Mouse (Mus musculus) heart, embryonic 13.5 days (tissue): ENCODE measurements around the gene Olfr1239. TPM values are rescaled to one million over a fixed set of nuclear protein-coding genes. Genes with fewer than 3 reads are reported as not detected.

Experiments
- ATAC-seq: fragments of 200-750 bp; cut with Nextera tagmentation; 2 replicates; pipeline ENCODE4 v1.8.0; 2017; ENCODE audit warnings: moderate TSS enrichment; ENCODE audit not compliant: insufficient number of reproducible peaks, low FRiP score, low TSS enrichment; ENCODE audit errors: extremely low read depth
- H3K27ac ChIP-seq: fragments of 300-500 bp; sonication (generic); replicated peaks from 2 replicates; pipeline ENCODE4 v1.5.1; 2015; ENCODE audit warnings: moderate library complexity, mild to moderate bottlenecking, inconsistent platforms
- H3K27me3 ChIP-seq: fragments of 300-500 bp; sonication (generic); replicated peaks from 2 replicates; pipeline ENCODE4 v1.6.1; 2015; ENCODE audit warnings: mild to moderate bottlenecking, inconsistent platforms
- H3K36me3 ChIP-seq: fragments of 300-500 bp; sonication (generic); 2 replicates; pipeline ENCODE4 v1.6.1; 2015; ENCODE audit warnings: mild to moderate bottlenecking, inconsistent platforms
- H3K4me1 ChIP-seq: fragments of 300-500 bp; sonication (generic); 2 replicates; pipeline ENCODE4 v1.6.1; 2015; ENCODE audit warnings: inconsistent platforms
- H3K4me2 ChIP-seq: fragments of 300-500 bp; sonication (generic); 2 replicates; pipeline ENCODE4 v1.6.1; 2015; ENCODE audit warnings: inconsistent platforms, mild to moderate bottlenecking, moderate library complexity
- H3K4me3 ChIP-seq: fragments of 300-500 bp; sonication (generic); 2 replicates; pipeline ENCODE4 v1.5.1; 2015; ENCODE audit warnings: moderate library complexity, mild to moderate bottlenecking, inconsistent platforms
- H3K9ac ChIP-seq: fragments of 300-500 bp; sonication (generic); 2 replicates; pipeline ENCODE4 v1.6.1; 2015; ENCODE audit warnings: inconsistent platforms, mild to moderate bottlenecking, moderate library complexity
- H3K9me3 ChIP-seq: fragments of 300-500 bp; sonication (generic); 2 replicates; pipeline ENCODE4 v1.6.1; 2016; ENCODE audit warnings: inconsistent platforms
- WGBS: fragments of 180-500 bp; shearing (Covaris S2); methylation state at CpG from one replicate; pipeline ENCODE4 v1.1.7; 2015; ENCODE audit warnings: mixed read lengths; 5-methylcytosine and 5-hydroxymethylcytosine counted together
- polyA plus RNA-seq: library from polyadenylated mRNA; unstranded; fragments of >200 nt; fragmentation: Nextera tagmentation; extraction: Ambion mirVana; gene quantifications from 2 replicates; pipeline ENCODE4 v1.2.1, GENCODE M21; 2015

Gene Olfr1239
- not detected in 2 replicates for polyA plus RNA-seq

DNA sequence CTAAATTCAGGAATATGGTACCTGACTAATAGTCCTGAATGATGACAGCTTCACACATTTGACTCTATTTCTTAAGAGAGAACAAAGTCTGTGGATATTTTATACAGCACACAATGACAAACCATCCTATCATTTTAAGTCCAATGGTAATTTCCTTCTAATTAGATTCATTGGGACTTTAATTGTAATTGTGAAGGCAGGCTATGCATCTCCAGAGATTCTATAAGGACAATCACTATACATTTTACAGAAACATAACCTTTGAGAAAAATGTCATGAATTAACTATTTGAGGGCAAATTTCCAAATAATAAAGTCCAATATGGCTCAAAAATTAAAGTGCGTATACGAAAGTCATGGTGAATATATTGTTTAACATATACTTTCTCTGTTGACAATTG is at the start of gene Olfr1239:
TSS of gene Olfr1239 (minus strand) at position 101 of the 400 bp plus-strand sequence.
- 88% methylated on average over 2 of the region's 2 CpGs for WGBS
- Histone ChIP-seq H3K4me1 (no peaks in the 10 kb centered on the region), H3K4me3 (no peak within 1 kb of the TSS), H3K9me3 (no peaks in the 10 kb centered on the region), H3K4me2 (no peak within 1 kb of the TSS), H3K36me3 (no peaks in the 10 kb centered on the region), H3K9ac (no peak within 1 kb of the TSS), H3K27me3 (no peaks in the 10 kb centered on the region), H3K27ac (no peak within 1 kb of the TSS)
- no peak for ATAC-seq

DNA sequence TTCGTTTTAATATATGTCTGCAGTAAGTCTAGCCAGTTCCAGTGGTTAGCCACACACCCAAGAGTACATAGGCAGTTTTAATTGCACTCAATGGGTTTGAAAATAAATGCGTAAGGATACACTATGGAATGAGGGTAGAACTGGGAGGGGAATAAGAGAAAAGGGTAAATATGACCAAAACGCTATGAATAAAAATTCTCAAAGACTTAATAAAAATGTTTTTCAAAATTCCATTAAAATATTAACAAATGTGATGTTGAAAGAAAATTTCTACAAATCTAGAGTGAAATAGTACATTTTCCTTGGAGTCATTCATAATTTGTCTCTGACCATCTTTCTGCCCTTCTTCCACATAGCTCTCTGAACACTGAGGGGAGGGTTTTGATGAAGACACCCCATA is 22.7 kb upstream of the Olfr1239 start, which contains the start of gene Olfr1240:
TSS of gene Olfr1240 (minus strand) at position 101 of the 400 bp plus-strand sequence.
- ATAC-seq: no peak
- H3K4me3 ChIP-seq: no peak within 1 kb of the TSS
- H3K27ac ChIP-seq: no peak within 1 kb of the TSS
- H3K9me3 ChIP-seq: no peaks in the 10 kb centered on the region
- H3K27me3 ChIP-seq: no peaks in the 10 kb centered on the region
- no peaks in the 10 kb centered on the region for H3K36me3 ChIP-seq
- H3K9ac ChIP-seq: no peak within 1 kb of the TSS
- WGBS: 73% methylated on average over 3 of the region's 3 CpGs
- H3K4me1 ChIP-seq: no peaks in the 10 kb centered on the region
- H3K4me2 ChIP-seq: no peak within 1 kb of the TSS

DNA sequence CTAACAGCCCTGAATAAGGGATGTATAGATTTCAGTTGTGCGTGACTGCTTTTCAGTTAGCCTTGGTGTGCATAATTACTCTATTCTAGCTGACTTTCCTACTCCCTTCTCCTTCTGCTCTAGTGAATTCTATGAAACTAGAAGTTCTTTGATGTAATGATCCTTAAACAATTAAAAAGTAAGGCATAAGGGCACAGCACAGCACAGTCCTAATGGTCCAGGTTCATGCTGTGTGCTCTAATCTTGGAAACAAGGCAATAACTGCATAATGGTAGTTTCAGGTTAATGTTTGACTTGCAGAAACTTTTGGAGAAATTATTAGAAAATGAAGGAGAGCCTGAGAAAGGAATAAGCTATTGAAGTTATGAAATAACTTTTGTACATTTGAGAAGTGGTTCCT is 5.7 kb downstream of the Olfr1239 start:
- ATAC-seq: no peak

DNA sequence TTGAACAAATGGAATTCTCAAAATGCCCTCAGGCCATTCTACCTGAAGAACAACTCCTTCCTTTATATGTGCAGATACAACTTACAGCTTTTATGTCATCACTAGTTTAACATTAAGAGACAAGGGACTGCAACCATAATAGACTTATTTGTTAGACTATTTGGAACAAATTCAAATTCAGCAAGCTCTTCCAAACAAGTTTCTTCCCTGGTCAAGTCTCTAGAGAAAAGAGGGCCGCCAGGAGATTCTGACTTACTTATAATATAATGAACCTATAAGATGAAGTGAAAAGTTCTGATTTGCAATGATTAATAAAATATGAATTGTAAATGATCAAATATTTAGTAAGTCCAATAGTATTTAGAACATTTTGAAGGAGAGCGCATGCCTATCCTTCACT is 10.6 kb downstream of the Olfr1239 start, which contains the start of gene Olfr1238:
TSS of gene Olfr1238 (minus strand) at position 101 of the 400 bp plus-strand sequence.
- ATAC-seq: no peak
- Histone ChIP-seq H3K4me3 (no peak within 1 kb of the TSS), H3K9ac (no peak within 1 kb of the TSS), H3K36me3 (no peaks in the 10 kb centered on the region), H3K27me3 (no peaks in the 10 kb centered on the region), H3K4me1 (no peaks in the 10 kb centered on the region), H3K9me3 (no peaks in the 10 kb centered on the region), H3K4me2 (no peak within 1 kb of the TSS), H3K27ac (no peak within 1 kb of the TSS)
- 92% methylated on average over 2 of the region's 2 CpGs for WGBS

More for the DNA sequence above, 5.7 kb downstream of the Olfr1239 start:
- Histone ChIP-seq H3K36me3 (no peaks in the 10 kb centered on the region), H3K4me3 (no peak overlapping the region), H3K4me2 (no peak overlapping the region), H3K9me3 (no peaks in the 10 kb centered on the region), H3K9ac (no peak overlapping the region), H3K4me1 (no peaks in the 10 kb centered on the region), H3K27ac (no peak overlapping the region), H3K27me3 (no peaks in the 10 kb centered on the region)
- 88% methylated on average over 1 of the region's 1 CpGs for WGBS

DNA sequence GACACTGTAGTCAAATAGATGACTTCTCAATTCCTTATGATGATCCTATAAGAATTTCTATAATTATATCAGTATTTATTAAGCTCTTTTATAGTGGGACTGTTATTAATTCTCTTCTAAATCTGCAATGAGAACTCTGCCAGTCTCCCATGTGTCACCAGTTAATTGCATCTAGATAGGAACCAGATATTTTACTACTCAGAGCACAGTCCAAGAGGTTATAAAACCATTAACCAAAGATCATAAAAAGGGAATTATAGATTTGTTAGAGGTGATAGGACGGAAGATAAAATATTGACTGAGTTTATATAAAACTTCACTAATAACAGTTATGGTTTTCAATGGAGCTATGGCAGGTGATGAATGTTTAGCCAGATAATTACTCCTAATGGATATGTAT is 19.3 kb downstream of the Olfr1239 start:
- WGBS: 74% methylated on average over 1 of the region's 1 CpGs
- no peaks in the 10 kb centered on the region for H3K36me3 ChIP-seq
- no peaks in the 10 kb centered on the region for H3K4me1 ChIP-seq
- H3K4me2 ChIP-seq: no peak overlapping the region
- no peak overlapping the region for H3K27ac ChIP-seq
- ATAC-seq: no peak
- no peaks in the 10 kb centered on the region for H3K27me3 ChIP-seq
- H3K4me3 ChIP-seq: no peak overlapping the region
- no peaks in the 10 kb centered on the region for H3K9me3 ChIP-seq
- no peak overlapping the region for H3K9ac ChIP-seq

Other genes with a start within 250 kb of the Olfr1239 start
- not detected in 2 replicates for gene Olfr1225, start 245.7 kb downstream of the Olfr1239 start, polyA plus RNA-seq
- not detected in 2 replicates for gene Olfr1226, start 220.4 kb downstream of the Olfr1239 start, polyA plus RNA-seq
- not detected in 2 replicates for gene Olfr1228, start 166.3 kb downstream of the Olfr1239 start, polyA plus RNA-seq
- not detected in 2 replicates for gene Olfr1229, start 132.4 kb downstream of the Olfr1239 start, polyA plus RNA-seq
- gene Olfr1230, start 123.1 kb downstream of the Olfr1239 start, polyA plus RNA-seq: not detected in 2 replicates
- not detected in 2 replicates for gene Olfr1231, start 113.3 kb downstream of the Olfr1239 start, polyA plus RNA-seq
- gene Olfr1232, start 90.7 kb downstream of the Olfr1239 start, polyA plus RNA-seq: not detected in 2 replicates
- not detected in 2 replicates for gene Olfr1233, start 78.0 kb downstream of the Olfr1239 start, polyA plus RNA-seq
- not detected in 2 replicates for gene Olfr1234, start 55.5 kb downstream of the Olfr1239 start, polyA plus RNA-seq
- not detected in 2 replicates for gene Olfr1238, start 10.7 kb downstream of the Olfr1239 start, polyA plus RNA-seq
- not detected in 2 replicates for gene Olfr1240, start 22.6 kb upstream of the Olfr1239 start, polyA plus RNA-seq
- not detected in 2 replicates for gene Olfr1241, start 66.7 kb upstream of the Olfr1239 start, polyA plus RNA-seq
- gene Olfr1242, start 77.9 kb upstream of the Olfr1239 start, polyA plus RNA-seq: not detected in 2 replicates
- not detected in 2 replicates for gene Olfr1243, start 111.1 kb upstream of the Olfr1239 start, polyA plus RNA-seq
- not detected in 2 replicates for gene Olfr1245, start 158.0 kb upstream of the Olfr1239 start, polyA plus RNA-seq
- gene Olfr1246, start 172.8 kb upstream of the Olfr1239 start, polyA plus RNA-seq: not detected in 2 replicates
- gene Olfr1247, start 193.7 kb upstream of the Olfr1239 start, polyA plus RNA-seq: not detected in 2 replicates
- gene Olfr1248, start 197.8 kb upstream of the Olfr1239 start, polyA plus RNA-seq: not detected in 2 replicates
- not detected in 2 replicates for gene Olfr1249, start 214.6 kb upstream of the Olfr1239 start, polyA plus RNA-seq
- not detected in 2 replicates for gene Olfr1250, start 241.1 kb upstream of the Olfr1239 start, polyA plus RNA-seq